Mouse (Mus musculus) embryonic stem cell, embryonic (primary cell): ENCODE results near the gene Myb.

Experiments used
- CTCF ChIA-PET, 4 experiments: fragments of 300-600 bp in 2 of 4; fragments of 350-600 bp in 2 of 4; sonication (Branson Sonifier 250); formaldehyde crosslinking; loops; one replicate each; lab custom pipeline; 2022; ENCODE audit warnings: inconsistent platforms in 2 of 4; lab: Charles Lee
- POLR2A ChIA-PET, 4 experiments: fragments of 300-600 bp in 2 of 4; fragments of 350-600 bp in 2 of 4; sonication (Branson Sonifier 250); formaldehyde crosslinking; loops; one replicate each; lab custom pipeline; 2022; ENCODE audit warnings: antibody characterized with exemption in 4 of 4, inconsistent platforms in 1 of 4; lab: Charles Lee

Myb gene

DNA sequence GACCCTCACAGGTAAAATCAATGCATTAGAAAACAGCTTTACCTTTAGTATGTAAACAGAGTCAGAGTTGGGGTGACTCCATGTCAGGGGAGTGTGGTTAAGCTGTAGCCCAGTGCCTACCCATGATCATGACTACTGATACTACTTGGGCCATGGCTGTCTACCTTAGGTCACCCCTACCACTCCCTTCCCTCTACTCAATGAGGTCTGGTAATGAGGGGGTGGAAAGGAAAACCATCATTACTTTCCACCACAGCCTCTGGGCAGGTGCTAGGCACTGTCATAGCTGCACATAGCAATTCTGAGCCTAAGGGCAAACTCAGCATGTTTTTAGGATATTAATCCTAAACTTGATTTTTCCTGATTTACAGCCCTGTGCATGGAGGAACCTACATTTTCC is 27.1 kb upstream of the Myb start:
- CTCF ChIA-PET = interaction anchor here in 3 of 4 experiments (0.6 to 3.0 kb wide), 7 partner anchors 23 to 205 kb away, joined by 3 to 23 read pairs (median 6); no protein-coding TSS in a partner anchor
- POLR2A ChIA-PET = interaction anchor here in 1 of 4 experiments (1.0 kb wide), 1 partner anchor 162 kb away, joined by 3 read pairs; no protein-coding TSS in a partner anchor

DNA sequence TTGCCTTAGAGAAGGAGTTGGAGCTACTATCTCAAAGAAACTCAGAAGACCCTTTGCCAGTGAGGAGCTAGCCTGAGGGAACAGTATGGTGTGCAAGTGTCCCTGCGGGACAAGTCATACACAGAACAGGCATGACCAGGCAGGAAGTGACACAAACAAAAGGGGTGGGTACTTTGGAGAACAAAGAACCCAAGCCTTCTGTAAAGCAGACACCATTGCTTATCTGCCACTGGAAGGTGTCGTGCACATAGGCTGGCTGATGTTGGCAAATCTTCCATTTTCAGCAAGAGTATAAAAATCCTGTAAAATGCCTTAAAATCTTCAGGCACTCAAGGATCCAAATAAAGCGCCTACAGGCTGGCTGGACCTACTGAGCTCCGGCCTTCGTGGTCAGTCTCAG is 25.9 kb upstream of the Myb start:
- ChIA-PET POLR2A (no interaction called here), CTCF (interaction anchor here in 1 of 4 experiments (0.8 kb wide), 1 partner anchor 223 kb away, joined by 8 read pairs; no protein-coding TSS in a partner anchor)

DNA sequence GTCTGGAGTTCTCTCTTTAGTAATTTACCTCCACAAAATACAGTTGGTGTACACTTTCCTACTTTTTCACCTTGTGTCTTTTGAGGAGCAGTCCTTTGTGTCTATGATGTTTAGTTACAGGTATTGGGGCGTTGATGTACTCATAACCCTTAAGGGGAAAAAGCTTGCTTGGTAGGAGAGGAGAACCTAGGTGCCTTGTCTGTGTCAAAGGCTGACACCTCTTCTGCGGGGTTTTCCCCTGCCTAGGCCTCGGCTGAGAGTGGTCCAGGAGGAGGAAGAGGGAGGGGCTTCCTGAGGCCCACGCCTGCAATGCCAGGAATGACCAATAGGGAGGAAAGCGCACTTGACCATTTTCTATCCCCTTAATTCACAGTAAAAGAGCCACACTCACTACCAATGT is 17.9 kb upstream of the Myb start:
- ChIA-PET POLR2A (interaction anchor here in 1 of 4 experiments (1.4 kb wide), 1 partner anchor 31 kb away, joined by 3 read pairs; no protein-coding TSS in a partner anchor), CTCF (interaction anchor here in 1 of 4 experiments (1.9 kb wide), 1 partner anchor 10 kb away, joined by 8 read pairs; no protein-coding TSS in a partner anchor)

DNA sequence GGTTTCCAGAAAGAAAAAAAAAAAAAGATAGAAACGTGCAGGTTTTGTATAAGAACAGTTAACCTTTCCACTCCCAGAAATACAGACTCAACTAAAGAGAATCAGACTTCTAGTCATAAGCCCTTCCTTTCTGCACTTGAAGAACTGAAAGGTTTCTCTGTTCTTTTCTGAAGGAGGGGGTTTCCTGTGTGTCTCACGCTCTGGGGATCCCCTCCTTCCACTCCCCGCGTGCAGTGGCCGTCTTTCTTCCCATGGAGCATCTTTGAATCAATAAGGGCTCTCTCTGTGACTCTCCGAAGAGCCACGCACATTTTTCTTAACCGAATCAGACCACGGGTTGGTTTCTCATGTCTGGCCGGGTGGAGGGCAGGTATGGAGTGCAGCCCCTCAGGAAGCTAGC is 17.5 kb upstream of the Myb start:
- POLR2A ChIA-PET = no interaction called here

DNA sequence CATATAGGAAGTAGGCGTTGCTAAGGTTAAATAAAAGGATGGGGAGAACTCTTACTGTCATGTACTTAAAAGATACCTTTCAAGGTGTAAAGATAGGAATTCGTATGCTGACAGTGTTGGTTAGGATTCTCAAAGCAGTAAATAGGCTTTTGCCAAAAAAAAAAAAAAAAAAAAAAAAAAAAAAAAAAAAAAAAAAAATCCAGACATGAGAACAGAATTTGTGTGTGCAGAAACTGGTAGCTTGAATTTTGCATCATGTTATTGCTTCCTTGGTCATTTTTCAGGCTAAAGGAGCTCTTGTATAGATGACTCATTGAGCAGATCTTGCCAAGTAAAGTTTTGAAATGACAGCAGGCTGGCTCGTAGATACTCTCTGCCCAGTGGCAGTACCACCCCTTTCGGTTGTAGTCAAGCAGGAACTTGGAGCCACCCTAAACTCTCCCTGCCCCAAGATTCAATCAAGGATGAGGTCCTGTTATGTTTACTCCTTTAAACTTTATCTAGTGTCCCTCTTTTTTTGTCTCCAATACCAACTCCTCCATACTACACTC is 11.9 kb upstream of the Myb start:
- POLR2A ChIA-PET = interaction anchor here in 3 of 4 experiments (0.6 to 0.8 kb wide), 3 partner anchors 24 to 884 kb away, joined by 3 to 7 read pairs (median 3); no protein-coding TSS in a partner anchor
- CTCF ChIA-PET = interaction anchor here in 2 of 4 experiments (0.7 kb wide), 2 partner anchors 101 to 182 kb away, joined by 3 to 15 read pairs; no protein-coding TSS in a partner anchor

More for the DNA sequence above, 17.5 kb upstream of the Myb start:
- CTCF ChIA-PET = interaction anchor here in 1 of 4 experiments (1.9 kb wide), 1 partner anchor 11 kb away, joined by 8 read pairs; no protein-coding TSS in a partner anchor

DNA sequence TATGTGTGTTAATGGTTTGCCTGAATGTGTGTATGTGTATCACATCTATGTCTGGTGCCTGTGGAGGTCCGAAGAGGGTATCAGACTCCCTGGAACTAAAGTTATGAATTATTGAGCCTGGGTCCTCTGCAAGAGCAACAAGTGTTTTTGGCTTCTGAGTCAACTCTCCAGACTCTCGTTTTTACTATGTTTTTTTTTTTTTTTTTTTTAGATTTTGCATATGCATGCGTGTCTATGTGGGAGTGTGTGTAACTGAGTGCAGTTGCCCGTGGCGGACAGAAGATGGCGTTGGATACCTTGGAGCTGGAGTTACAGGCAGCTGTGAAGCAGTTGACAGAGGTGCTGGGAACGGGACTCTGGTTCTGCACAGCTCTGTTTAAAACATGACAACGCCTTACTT is 7.7 kb upstream of the Myb start:
- ChIA-PET POLR2A (interaction anchor here in 1 of 4 experiments (0.5 to 0.7 kb wide), 2 partner anchors 69 to 575 kb away, joined by 4 to 5 read pairs; no protein-coding TSS in a partner anchor), CTCF (interaction anchor here in 3 of 4 experiments (0.6 kb wide), 3 partner anchors 21 to 842 kb away, joined by 3 to 4 read pairs (median 3); no protein-coding TSS in a partner anchor)

DNA sequence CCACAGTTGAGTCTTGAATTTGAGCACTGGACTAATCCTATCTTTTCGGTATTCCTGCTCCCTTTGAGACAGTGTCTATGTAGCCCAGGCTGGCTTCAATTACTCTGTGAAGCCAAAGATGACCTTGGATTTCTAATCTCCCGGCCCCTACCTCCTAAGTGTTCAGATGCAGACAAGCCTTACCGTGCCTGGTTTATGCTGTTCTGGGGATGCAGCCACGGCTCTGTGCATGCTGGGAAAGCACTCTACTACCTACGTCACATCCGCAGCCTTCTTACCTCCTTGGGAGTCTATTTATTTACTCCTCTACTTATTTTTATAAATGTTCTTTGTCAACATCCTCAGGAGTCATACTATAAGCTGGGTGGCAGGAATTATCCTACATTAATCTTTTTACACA is 7.1 kb upstream of the Myb start:
- CTCF ChIA-PET = no interaction called here
- POLR2A ChIA-PET = no interaction called here

DNA sequence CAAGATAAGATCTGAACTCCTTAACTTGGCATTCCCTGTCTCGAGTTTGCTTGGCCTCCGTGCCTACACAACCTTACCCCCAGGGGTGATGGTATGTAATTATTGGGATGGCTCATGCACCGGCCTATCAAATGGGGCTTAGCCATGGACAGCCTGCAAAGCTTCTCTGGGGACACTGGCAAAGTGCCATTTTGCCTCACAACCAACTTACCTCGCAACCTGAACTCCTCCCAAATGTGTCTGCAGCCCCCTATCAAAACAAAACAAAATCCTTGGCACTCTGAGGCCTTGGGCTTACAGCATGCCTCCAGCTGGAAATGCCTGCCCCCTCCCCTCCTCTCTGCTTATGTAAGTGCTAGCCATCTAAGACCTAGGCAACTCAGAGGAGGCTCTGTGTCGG is 6.4 kb upstream of the Myb start:
- POLR2A ChIA-PET = no interaction called here

DNA sequence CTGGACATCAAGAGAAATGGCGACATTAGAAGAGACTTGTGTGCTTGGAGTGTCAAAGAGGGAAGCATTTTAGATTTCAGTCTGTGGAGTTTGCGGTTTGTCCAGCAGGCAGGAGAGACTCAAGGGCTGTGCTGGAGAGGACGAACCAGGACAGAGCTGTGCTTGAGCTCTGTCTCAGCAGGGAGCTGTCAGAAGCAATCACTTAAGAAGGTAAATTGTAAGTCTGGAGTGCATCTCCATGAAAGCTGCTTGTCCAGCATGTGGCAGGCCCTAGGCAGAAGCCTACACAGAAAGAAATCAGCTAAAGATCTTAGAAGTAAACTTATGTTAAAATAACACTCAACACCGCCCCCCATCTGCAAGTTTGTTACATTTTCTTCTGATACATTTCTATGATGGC is 4.6 kb upstream of the Myb start:
- CTCF ChIA-PET = interaction anchor here in 1 of 4 experiments (0.6 to 1.3 kb wide), 2 partner anchors 23 to 172 kb away, joined by 3 to 4 read pairs; no protein-coding TSS in a partner anchor
- POLR2A ChIA-PET = interaction anchor here in 1 of 4 experiments (1.1 to 1.5 kb wide), 2 partner anchors 64 to 75 kb away, joined by 3 to 5 read pairs; no protein-coding TSS in a partner anchor

More for the DNA sequence above, 6.4 kb upstream of the Myb start:
- CTCF ChIA-PET = no interaction called here

DNA sequence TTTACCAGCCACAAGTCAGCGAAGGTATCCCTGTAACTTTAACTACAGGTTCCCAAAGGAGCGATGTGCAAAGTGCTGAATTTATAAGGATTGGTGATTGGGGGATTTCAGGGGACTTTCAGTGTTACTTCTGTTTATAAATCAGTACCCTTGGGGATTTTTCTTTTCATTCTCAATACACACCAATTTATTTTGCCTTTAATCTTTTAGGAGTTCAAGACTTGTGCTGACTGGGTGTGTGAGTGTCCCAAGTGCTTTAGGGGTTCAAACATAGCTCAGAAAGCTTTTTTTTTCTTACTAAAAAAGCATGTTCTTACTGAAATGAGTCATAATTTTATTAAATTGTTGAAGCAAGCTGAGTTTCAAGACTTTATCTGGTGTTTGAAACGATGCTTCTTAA is 1.3 kb upstream of the Myb start:
- POLR2A ChIA-PET = interaction anchor here in 1 of 4 experiments (0.6 kb wide), 1 partner anchor 144 kb away, joined by 3 read pairs; no protein-coding TSS in a partner anchor
- CTCF ChIA-PET = interaction anchor here in 1 of 4 experiments (0.5 kb wide), 1 partner anchor 61 kb away, joined by 3 read pairs; no protein-coding TSS in a partner anchor

DNA sequence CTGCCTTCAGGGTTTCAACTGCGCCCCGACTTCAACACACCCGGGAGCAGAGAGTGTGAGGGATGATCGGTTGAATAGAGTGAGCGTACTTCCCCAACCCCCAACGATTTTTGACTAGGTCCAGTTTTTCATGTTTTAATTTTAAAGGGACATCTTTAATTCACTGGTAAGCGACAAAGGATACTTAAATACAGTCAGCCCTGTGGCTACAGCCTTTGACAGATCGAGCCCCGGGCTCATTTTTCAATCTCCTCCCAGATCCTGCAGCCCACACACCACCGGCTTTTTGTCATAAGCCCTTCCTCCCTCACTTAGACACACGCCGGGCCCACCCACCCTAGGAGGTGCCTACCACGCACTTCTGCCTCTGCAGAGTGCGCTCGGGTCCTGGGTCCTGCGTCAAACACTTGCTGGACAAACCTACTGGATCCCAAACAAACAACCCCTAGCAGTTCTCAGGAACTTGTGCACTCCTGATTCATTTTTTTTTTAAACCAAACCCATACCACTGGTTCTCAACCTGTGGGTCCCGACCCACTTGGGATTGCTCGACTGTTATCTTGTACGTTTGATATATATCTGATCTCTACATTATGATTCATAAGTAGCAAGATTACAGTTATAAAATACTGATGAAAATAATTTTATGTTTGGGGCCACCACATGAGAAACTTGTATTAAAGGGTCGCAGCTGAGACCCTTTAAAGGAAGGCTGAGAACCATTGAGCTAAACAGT is 743 bp upstream of the Myb start:
- POLR2A ChIA-PET = interaction anchor here in 3 of 4 experiments (0.6 to 5.1 kb wide), 3 partner anchors 60 to 145 kb away, joined by 3 to 39 read pairs (median 3); no protein-coding TSS in a partner anchor
- CTCF ChIA-PET = no interaction called here

DNA sequence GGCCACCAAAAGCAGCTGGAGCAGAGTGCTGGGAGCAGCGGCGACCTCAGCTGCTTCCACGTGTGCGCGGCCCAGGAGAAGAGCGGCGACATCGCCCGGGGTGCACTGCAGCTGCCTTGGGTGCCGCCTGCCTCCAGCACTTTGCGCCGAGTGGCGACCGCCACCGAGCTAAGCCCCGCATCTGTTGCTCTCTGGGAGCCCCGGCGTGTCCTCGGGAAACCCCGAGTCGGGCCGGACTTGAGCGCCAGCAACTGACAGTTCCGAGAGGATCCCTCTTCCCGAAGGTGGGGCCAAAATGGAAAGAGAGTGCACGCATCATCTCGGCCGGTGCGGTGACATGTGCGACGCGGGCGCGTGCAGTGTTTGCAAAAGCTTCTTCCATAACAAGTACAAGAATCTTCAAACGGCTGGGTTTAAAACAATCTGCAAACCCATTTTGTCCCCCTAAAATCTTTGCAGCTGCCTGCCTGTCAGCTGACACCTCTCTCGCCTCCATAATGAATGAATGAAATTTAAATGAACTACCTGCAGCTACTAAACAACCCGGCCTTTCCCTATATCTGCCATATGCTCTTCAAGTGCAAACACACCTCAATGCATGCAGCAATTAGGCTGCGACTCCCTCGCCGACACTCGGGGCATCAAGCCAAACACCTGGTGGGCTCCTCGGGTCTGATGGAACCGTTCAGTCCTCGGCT is 938 bp downstream of the Myb start:
- CTCF ChIA-PET = interaction anchor here in 2 of 4 experiments (0.5 to 1.7 kb wide), 8 partner anchors 15 to 1452 kb away, joined by 3 to 9 read pairs (median 4); no protein-coding TSS in a partner anchor
- POLR2A ChIA-PET = interaction anchor here in 3 of 4 experiments (0.6 to 5.1 kb wide), 13 partner anchors 15 to 1993 kb away, joined by 3 to 39 read pairs (median 4); partner anchors contain the start of gene Hbs1l (in 1 of the 3)

DNA sequence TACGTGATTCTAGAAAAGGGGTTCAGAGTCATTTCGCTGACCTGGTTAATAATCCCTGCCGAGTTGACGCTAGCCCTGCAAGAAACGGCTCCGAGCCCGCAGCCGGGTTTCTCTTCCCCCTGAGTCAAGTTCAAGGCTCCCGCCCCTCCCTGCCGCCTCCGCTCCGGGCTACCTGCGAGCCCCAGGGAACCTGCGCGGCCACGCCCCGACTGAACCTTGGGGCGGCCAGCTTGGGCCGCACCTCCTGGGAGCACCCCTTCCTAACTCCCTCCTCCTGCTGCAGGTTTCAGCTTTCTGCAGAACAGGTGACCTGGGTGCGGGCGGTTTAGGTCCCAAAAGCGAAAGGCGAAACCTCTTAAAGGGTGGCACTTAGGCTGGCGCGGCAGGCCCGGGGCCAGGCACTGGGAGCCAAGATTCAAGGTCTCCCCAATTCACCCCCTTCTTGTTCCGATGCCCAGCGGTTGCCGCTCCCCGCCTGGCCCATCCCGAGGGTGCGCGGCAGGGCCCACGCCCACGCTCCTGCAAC is 1.8 kb downstream of the Myb start:
- CTCF ChIA-PET = interaction anchor here (0.5 to 1.7 kb wide), 10 partner anchors 14 to 1451 kb away, joined by 3 to 9 read pairs (median 4); no protein-coding TSS in a partner anchor
- POLR2A ChIA-PET = interaction anchor here in 3 of 4 experiments (0.5 to 5.1 kb wide), 15 partner anchors 14 to 1992 kb away, joined by 3 to 39 read pairs (median 3); partner anchors contain the start of gene Hbs1l (in 1 of the 3)

DNA sequence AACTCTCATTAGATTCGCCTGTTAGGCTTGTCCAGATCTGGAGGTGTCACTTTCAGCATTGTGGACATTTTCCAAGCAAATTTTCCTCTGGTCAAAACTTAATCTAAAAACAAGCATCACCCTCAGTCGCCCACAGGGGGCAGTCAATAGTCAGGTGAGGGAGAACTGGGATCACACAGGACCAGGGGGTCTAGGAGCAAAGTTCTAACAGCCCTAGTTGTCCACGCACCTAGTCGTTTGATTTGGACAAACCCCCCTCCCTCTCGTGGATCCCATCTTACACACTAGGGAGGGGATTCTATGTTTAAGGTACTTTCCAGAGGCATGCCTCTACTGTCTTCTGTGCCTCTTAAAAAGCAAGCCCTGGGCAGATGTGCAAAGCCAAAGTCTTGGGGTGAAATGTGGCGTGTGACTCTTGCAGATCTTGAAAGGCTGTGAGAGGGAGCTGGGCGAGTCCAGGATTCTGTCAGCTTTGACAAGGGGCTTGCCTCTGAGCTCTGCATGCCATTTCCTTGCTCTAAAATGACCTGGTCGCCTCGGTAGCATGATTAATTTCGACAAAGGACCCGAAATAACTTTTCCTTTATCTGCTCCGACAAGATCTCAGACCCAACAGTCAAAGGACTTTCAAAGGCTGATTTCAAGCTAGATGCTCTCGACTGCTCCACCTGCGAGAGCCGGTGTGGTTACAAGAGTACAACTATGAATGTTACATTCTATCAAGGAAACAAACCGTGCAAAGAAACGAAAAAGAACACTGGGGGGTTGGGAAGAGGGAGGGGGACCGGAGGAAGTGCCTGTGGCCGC is 2.5 kb downstream of the Myb start:
- CTCF ChIA-PET = interaction anchor here in 3 of 4 experiments (0.5 to 1.7 kb wide), 6 partner anchors 13 to 758 kb away, joined by 3 to 9 read pairs (median 6); no protein-coding TSS in a partner anchor
- POLR2A ChIA-PET = interaction anchor here in 2 of 4 experiments (0.9 to 5.1 kb wide), 9 partner anchors 13 to 183 kb away, joined by 3 to 39 read pairs (median 4); no protein-coding TSS in a partner anchor

DNA sequence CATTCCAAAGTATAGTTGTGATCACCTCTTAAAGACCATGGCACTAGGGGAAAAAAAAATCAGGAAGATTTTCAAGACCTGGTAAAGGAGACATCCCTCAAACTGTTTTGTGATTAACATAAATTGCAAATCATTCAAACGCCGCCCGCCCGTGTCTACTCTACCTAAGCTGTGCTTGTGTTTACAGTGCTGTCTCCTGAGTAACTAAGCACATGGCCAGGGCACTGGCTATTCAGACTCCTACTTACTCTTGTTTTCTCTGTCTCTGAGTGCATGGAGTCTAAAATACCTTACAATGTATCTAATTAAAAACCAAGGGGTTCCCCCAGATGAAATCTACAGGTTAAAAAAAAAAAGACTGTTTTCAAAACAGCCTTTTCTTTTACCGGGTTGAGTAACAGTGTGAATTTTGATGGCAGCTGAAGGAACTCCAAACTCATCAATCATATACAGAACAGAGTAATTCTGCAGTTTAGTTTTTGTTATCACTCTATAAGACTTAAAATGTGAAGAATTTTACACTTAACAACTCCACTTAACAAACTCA is 3.8 kb downstream of the Myb start:
- POLR2A ChIA-PET = interaction anchor here in 2 of 4 experiments (0.5 to 5.1 kb wide), 2 partner anchors 55 to 181 kb away, joined by 4 to 39 read pairs; no protein-coding TSS in a partner anchor
- CTCF ChIA-PET = no interaction called here

DNA sequence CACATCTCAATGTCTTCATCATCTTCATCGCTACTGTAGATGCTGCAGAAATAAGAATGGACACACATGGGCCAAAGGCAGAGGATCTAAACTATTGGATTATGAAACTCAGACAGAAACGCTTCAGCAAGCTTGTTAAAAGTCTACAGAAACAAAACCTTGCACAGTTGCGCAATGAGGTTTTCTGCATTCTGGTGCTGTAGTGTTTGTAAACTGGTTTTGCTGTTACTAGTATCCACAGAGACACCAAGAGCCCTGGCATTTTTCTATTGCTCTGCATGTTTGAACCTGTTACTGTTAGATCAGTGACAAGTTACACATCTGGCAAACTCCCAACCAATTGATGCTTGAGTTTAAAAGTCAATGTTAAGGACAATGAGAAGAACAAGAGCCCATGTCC is 4.4 kb downstream of the Myb start:
- POLR2A ChIA-PET = interaction anchor here in 1 of 4 experiments (5.1 kb wide), 1 partner anchor 54 kb away, joined by 39 read pairs; no protein-coding TSS in a partner anchor
- CTCF ChIA-PET = no interaction called here
